Mouse (Mus musculus): ENCODE results near the gene Emp1.

DNA sequence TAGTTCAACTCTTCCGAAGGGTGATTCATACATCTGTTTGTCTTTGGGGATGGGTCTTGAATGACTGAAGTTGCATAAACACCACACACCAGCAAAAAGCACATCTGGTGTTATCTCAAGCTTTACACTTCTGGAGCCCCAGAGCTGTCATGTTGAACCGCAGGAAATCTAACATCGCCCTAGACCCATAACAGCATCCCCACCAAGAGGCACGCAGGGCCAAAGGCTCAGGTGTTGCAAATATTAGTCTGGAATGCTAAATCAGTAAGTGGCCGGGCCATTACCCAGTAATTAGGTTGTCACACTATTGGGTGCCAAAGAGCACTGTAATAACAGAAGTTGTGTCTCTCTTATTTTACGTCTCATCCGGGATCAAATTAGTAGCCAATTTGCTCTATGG, 13.9 kb downstream of the Emp1 start:
- TF ChIP-seq CTCF (IDR thresholded peaks at IDR 0.05; ENCODE audit: control insufficient read depth, insufficient read depth, insufficient read length): no peak
- TF ChIP-seq USF1 (IDR thresholded peaks at IDR 0.05; ENCODE audit: low read depth): no peak
- TF ChIP-seq MAX (IDR thresholded peaks at IDR 0.05): no peak

Data from C2C12 (cell line).